8 mouse cellular contexts compared by ENCODE assay signal in the genomic region with DNA sequence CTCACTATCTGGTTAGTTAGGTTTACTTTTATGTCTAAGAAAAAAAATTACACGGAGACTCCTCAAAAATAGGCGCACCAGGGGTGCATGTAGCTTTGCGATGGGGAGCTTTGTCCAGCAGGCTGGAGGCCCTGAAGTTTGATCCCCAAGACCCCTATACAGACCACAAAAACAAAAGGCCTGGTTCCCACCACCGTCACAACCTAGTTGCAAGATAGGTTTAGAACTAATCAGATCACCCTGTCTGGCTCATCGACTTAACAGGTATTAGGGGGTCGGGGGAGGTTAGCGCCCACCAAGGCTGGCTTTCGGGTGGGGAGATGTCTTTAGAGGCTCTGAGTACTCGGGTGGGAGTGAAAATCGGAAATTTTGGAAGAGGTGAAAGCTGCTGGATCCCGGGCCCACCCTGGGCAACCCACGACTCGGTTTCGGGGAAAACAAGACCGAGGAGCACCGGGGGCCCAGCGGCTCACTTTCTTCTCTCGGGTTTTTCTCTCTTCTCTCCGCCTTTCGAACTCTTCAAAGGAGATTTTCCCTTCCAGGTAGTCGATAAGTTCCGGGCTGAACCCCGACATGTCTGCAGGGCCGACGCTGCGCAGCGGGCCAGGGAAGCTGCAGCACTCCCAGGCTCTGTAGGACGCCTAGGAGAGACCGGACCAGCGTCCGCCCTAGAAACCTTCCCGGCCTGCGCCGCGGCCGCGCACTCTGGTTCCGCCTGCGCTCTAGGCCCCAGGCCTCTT. TPM values are rescaled to one million over a fixed set of nuclear protein-coding genes. Genes with fewer than 3 reads are reported as not detected.
A peak's percentile ranks its signal among the peaks of the same experiment; 100 is the strongest.
DNase-seq lines count a peak whose midpoint lies in the region; ATAC-seq and TF ChIP-seq lines count a peak whose summit lies in the region.

A gene (minus strand): TSS at position 632 of the 740 bp plus-strand sequence.

- peaks cover 13% of the 10 kb centered on the region for H3K4me1 ChIP-seq in E14TG2a.4 (replicated peaks; ENCODE audit: low read depth, low read length)
- H3K4me1 ChIP-seq in forebrain, embryonic 13.5 days = peaks cover 10% of the 10 kb centered on the region
- peaks cover 23% of the 10 kb centered on the region for H3K4me1 ChIP-seq in neural tube, embryonic 15.5 days

- no peaks in the 10 kb centered on the region for H3K9me3 ChIP-seq in E14TG2a.4 (ENCODE audit: low read length)
- H3K9me3 ChIP-seq in forebrain, embryonic 13.5 days (replicated peaks) = no peaks in the 10 kb centered on the region
- H3K9me3 ChIP-seq in neural tube, embryonic 15.5 days (replicated peaks) = no peaks in the 10 kb centered on the region

- peak within 1 kb of the TSS; percentile 90 for H3K4me3 ChIP-seq in E14TG2a.4 (replicated peaks; ENCODE audit: low read length)
- peak within 1 kb of the TSS; percentile 57 for H3K4me3 ChIP-seq in forebrain, embryonic 13.5 days
- peak within 1 kb of the TSS; percentile 63 for H3K4me3 ChIP-seq in neural tube, embryonic 15.5 days (replicated peaks)

- H3K9ac ChIP-seq in forebrain, embryonic 13.5 days = peak within 1 kb of the TSS; percentile 75
- peak within 1 kb of the TSS; percentile 81 for H3K9ac ChIP-seq in neural tube, embryonic 15.5 days (replicated peaks)

- intact Hi-C loops in heart, postnatal 14 days (cut with DNase I) = no loop called here

- ATAC-seq in forebrain, embryonic 13.5 days = peak; percentile 100
- peak; percentile 99 for ATAC-seq in neural tube, embryonic 15.5 days (ENCODE audit: low FRiP score)

- no peaks in the 10 kb centered on the region for H3K27me3 ChIP-seq in E14TG2a.4 (ENCODE audit: insufficient read depth, low read length)
- H3K27me3 ChIP-seq in forebrain, embryonic 13.5 days = 0 out of 2 replicates have a peak, but pooled peaks cover 6% of the 10 kb centered on the region
- no peaks in the 10 kb centered on the region for H3K27me3 ChIP-seq in neural tube, embryonic 15.5 days (replicated peaks)

- WGBS in forebrain, embryonic 13.5 days = 3% methylated on average over 39 of the region's 39 CpGs
- WGBS in neural tube, embryonic 15.5 days = 3% methylated on average over 39 of the region's 39 CpGs

- H3K4me2 ChIP-seq in forebrain, embryonic 13.5 days = peak within 1 kb of the TSS; percentile 78
- peak within 1 kb of the TSS; percentile 77 for H3K4me2 ChIP-seq in neural tube, embryonic 15.5 days

- TF ChIP-seq CTCF in E14TG2a.4 (conservative IDR thresholded peaks at IDR 0.05; ENCODE audit: low read length) = no peak

- H3K36me3 ChIP-seq in E14TG2a.4 (ENCODE audit: insufficient read depth, low read length) = peaks cover 27% of the 10 kb centered on the region
- H3K36me3 ChIP-seq in forebrain, embryonic 13.5 days (ENCODE audit: poor library complexity, severe bottlenecking) = peaks cover 2% of the 10 kb centered on the region; the same call in 1 of the 2 replicates
- peaks cover 2% of the 10 kb centered on the region for H3K36me3 ChIP-seq in neural tube, embryonic 15.5 days

- H3K27ac ChIP-seq in forebrain, embryonic 13.5 days = no peak within 1 kb of the TSS
- H3K27ac ChIP-seq in neural tube, embryonic 15.5 days (replicated peaks) = peak within 1 kb of the TSS; percentile 54; the same call in 1 of the 2 replicates

- peak; percentile 74 for DNase-seq in c-Kit-positive CD71-positive TER-119-positive erythroid progenitor cells, embryonic 14.5 days (ENCODE audit: low spot score)
- DNase-seq in heart, postnatal 14 days = peak; percentile 84 to 88
- DNase-seq in layer of hippocampus, adult 11-12 months (ENCODE audit: low spot score) = peak; percentile 74
- DNase-seq in lung, adult 18-20 months = peak; percentile 69 to 72
- peak; percentile 84 for DNase-seq in testis, postnatal 14 days (ENCODE audit: low spot score)

RNA-seq across cellular contexts. Expression of the gene that starts here (rescaled TPM):
- polyA plus RNA-seq in forebrain, embryonic 13.5 days (2015; fragmentation: Nextera tagmentation; extraction: Ambion mirVana) = 22.7 and 26.5 TPM in 2 replicates
- 10 to 100 TPM; 14.5 to 15.2 TPM for total RNA-seq in heart, postnatal 14 days (2021)
- 21.4 and 21.6 TPM in 2 replicates for polyA plus RNA-seq in neural tube, embryonic 15.5 days (2015; fragmentation: Nextera tagmentation; extraction: Ambion mirVana)
